Mouse (Mus musculus): Measurements from ENCODE around the gene Srsf2. TPM values are rescaled to one million over a fixed set of nuclear protein-coding genes. Genes with fewer than 3 reads are reported as not detected.
"Not testable (repeated sequence)": the region's sequence is repeated elsewhere in the genome, so short reads cannot be mapped to it uniquely, and the experiment has no call there.

The Srsf2 gene
- 556 and 567 TPM in 2 replicates for polyA plus RNA-seq (2014; fragmentation: Nextera tagmentation; extraction: Ambion mirVana)

GRCm38 (mm10) chr11:116852891-116853511 is at the start of gene Srsf2:
TSS of gene Srsf2 (minus strand) at chr11:116853094.
- no peaks in the 10 kb centered on the region for H3K27me3 ChIP-seq (ENCODE audit: control insufficient read depth, insufficient read depth, low read length)
- WGBS, result under 1% methylated on average over 66 of the region's 74 CpGs
- H3K4me3 ChIP-seq (replicated peaks; ENCODE audit: low read length), result peak within 1 kb of the TSS; percentile 99

GRCm38 (mm10) chr11:116902588-116902987 is 49.7 kb upstream of the Srsf2 start:
- DNase-seq (ENCODE audit: low spot score); H3K4me2 ChIP-seq (replicated peaks); H3K27ac ChIP-seq; H3K4me3 ChIP-seq (replicated peaks; ENCODE audit: low read length); H3K36me3 ChIP-seq (replicated peaks; ENCODE audit: control insufficient read depth, insufficient read depth); H3K9ac ChIP-seq; H3K9me3 ChIP-seq (ENCODE audit: control insufficient read depth, low read length); ATAC-seq (ENCODE audit: low FRiP score); H3K4me1 ChIP-seq (replicated peaks; ENCODE audit: control insufficient read depth, insufficient read depth, low read length): not testable (repeated sequence)
- WGBS, result 85% methylated on average over 10 of the region's 10 CpGs
- H3K27me3 ChIP-seq (ENCODE audit: control insufficient read depth, insufficient read depth, low read length), result peaks cover 22% of the 10 kb centered on the region

More at GRCm38 (mm10) chr11:116852891-116853511, at the start of gene Srsf2:
- DNase-seq (ENCODE audit: low spot score) (peak; percentile 98), ATAC-seq (ENCODE audit: low FRiP score) (peak; percentile 90)
- Histone ChIP-seq H3K4me2 (replicated peaks) (peak within 1 kb of the TSS; percentile 93), H3K9me3 (ENCODE audit: control insufficient read depth, low read length) (no peaks in the 10 kb centered on the region), H3K36me3 (replicated peaks; ENCODE audit: control insufficient read depth, insufficient read depth) (peaks cover 48% of the 10 kb centered on the region), H3K9ac (peak within 1 kb of the TSS; percentile 97), H3K27ac (peak within 1 kb of the TSS; percentile 96), H3K4me1 (replicated peaks; ENCODE audit: control insufficient read depth, insufficient read depth, low read length) (peaks cover 30% of the 10 kb centered on the region)

- H3K27ac ChIP-seq, result no peak overlapping the region
- no peaks in the 10 kb centered on the region for H3K36me3 ChIP-seq (replicated peaks; ENCODE audit: control insufficient read depth, insufficient read depth)
- H3K9ac ChIP-seq, result no peak overlapping the region
- no peak for DNase-seq (ENCODE audit: low spot score)
- H3K4me2 ChIP-seq (replicated peaks), result no peak overlapping the region
- peaks cover 5% of the 10 kb centered on the region; the same call in 1 of the 2 replicates for H3K27me3 ChIP-seq (ENCODE audit: control insufficient read depth, insufficient read depth, low read length)
- H3K4me1 ChIP-seq (replicated peaks; ENCODE audit: control insufficient read depth, insufficient read depth, low read length), result no peaks in the 10 kb centered on the region
- no peak for ATAC-seq (ENCODE audit: low FRiP score)
- no peaks in the 10 kb centered on the region for H3K9me3 ChIP-seq (ENCODE audit: control insufficient read depth, low read length)
- H3K4me3 ChIP-seq (replicated peaks; ENCODE audit: low read length), result no peak overlapping the region
- 89% methylated on average over 12 of the region's 12 CpGs for WGBS
Observed at GRCm38 (mm10) chr11:116899247-116899646, 46.4 kb upstream of the Srsf2 start.

- no peak for DNase-seq (ENCODE audit: low spot score)
Observed at GRCm38 (mm10) chr11:116895402-116895801, 42.5 kb upstream of the Srsf2 start.

GRCm38 (mm10) chr11:116893532-116894442 is 40.9 kb upstream of the Srsf2 start:
- H3K36me3 ChIP-seq (replicated peaks; ENCODE audit: control insufficient read depth, insufficient read depth), result no peaks in the 10 kb centered on the region
- H3K4me3 ChIP-seq (replicated peaks; ENCODE audit: low read length), result no peak overlapping the region
- 74% methylated on average over 19 of the region's 19 CpGs for WGBS
- DNase-seq (ENCODE audit: low spot score), result no peak
- no peak overlapping the region for H3K27ac ChIP-seq
- no peaks in the 10 kb centered on the region for H3K9me3 ChIP-seq (ENCODE audit: control insufficient read depth, low read length)
- no peak for ATAC-seq (ENCODE audit: low FRiP score)
- H3K4me1 ChIP-seq (replicated peaks; ENCODE audit: control insufficient read depth, insufficient read depth, low read length), result no peaks in the 10 kb centered on the region
- H3K9ac ChIP-seq, result no peak overlapping the region
- H3K4me2 ChIP-seq (replicated peaks), result no peak overlapping the region
- H3K27me3 ChIP-seq (ENCODE audit: control insufficient read depth, insufficient read depth, low read length), result no peaks in the 10 kb centered on the region

More at GRCm38 (mm10) chr11:116895402-116895801, 42.5 kb upstream of the Srsf2 start:
- no peak overlapping the region for H3K4me2 ChIP-seq (replicated peaks)
- H3K4me3 ChIP-seq (replicated peaks; ENCODE audit: low read length), result no peak overlapping the region
- no peak for ATAC-seq (ENCODE audit: low FRiP score)
- 36% methylated on average over 3 of the region's 3 CpGs for WGBS
- no peaks in the 10 kb centered on the region for H3K27me3 ChIP-seq (ENCODE audit: control insufficient read depth, insufficient read depth, low read length)
- H3K9me3 ChIP-seq (ENCODE audit: control insufficient read depth, low read length), result no peaks in the 10 kb centered on the region
- no peak overlapping the region for H3K27ac ChIP-seq
- H3K4me1 ChIP-seq (replicated peaks; ENCODE audit: control insufficient read depth, insufficient read depth, low read length), result no peaks in the 10 kb centered on the region
- H3K36me3 ChIP-seq (replicated peaks; ENCODE audit: control insufficient read depth, insufficient read depth), result no peaks in the 10 kb centered on the region
- H3K9ac ChIP-seq, result no peak overlapping the region

- no peak overlapping the region for H3K4me3 ChIP-seq (replicated peaks; ENCODE audit: low read length)
- H3K27me3 ChIP-seq (ENCODE audit: control insufficient read depth, insufficient read depth, low read length), result no peaks in the 10 kb centered on the region
- H3K9ac ChIP-seq, result no peak overlapping the region
- no peak for DNase-seq (ENCODE audit: low spot score)
- no peak overlapping the region for H3K4me2 ChIP-seq (replicated peaks)
- H3K36me3 ChIP-seq (replicated peaks; ENCODE audit: control insufficient read depth, insufficient read depth), result no peaks in the 10 kb centered on the region
- H3K27ac ChIP-seq, result no peak overlapping the region
- H3K4me1 ChIP-seq (replicated peaks; ENCODE audit: control insufficient read depth, insufficient read depth, low read length), result peaks cover 6% of the 10 kb centered on the region
- ATAC-seq (ENCODE audit: low FRiP score), result no peak
- no peaks in the 10 kb centered on the region for H3K9me3 ChIP-seq (ENCODE audit: control insufficient read depth, low read length)
- WGBS, result 66% methylated on average over 5 of the region's 5 CpGs
Observed at GRCm38 (mm10) chr11:116887136-116887535, 34.2 kb upstream of the Srsf2 start.

- peak; percentile 97 for DNase-seq (ENCODE audit: low spot score)
- Histone ChIP-seq H3K27ac (no peak overlapping the region), H3K9me3 (ENCODE audit: control insufficient read depth, low read length) (no peaks in the 10 kb centered on the region), H3K27me3 (ENCODE audit: control insufficient read depth, insufficient read depth, low read length) (no peaks in the 10 kb centered on the region), H3K9ac (0 out of 2 replicates have a peak overlapping the region, but pooled peaks have one; percentile 7), H3K4me3 (replicated peaks; ENCODE audit: low read length) (peak overlapping the region; percentile 13), H3K36me3 (replicated peaks; ENCODE audit: control insufficient read depth, insufficient read depth) (no peaks in the 10 kb centered on the region), H3K4me1 (replicated peaks; ENCODE audit: control insufficient read depth, insufficient read depth, low read length) (peaks cover 6% of the 10 kb centered on the region), H3K4me2 (replicated peaks) (peak overlapping the region; percentile 45)
- 4% methylated on average over 28 of the region's 28 CpGs for WGBS
- peak; percentile 57; the same call in 1 of the 2 replicates for ATAC-seq (ENCODE audit: low FRiP score)
Observed at GRCm38 (mm10) chr11:116885275-116886151, 32.6 kb upstream of the Srsf2 start.

- no peak overlapping the region for H3K4me3 ChIP-seq (replicated peaks; ENCODE audit: low read length)
- 89% methylated on average over 6 of the region's 6 CpGs for WGBS
- H3K27ac ChIP-seq, result no peak overlapping the region
- no peak overlapping the region for H3K4me2 ChIP-seq (replicated peaks)
- no peaks in the 10 kb centered on the region for H3K27me3 ChIP-seq (ENCODE audit: control insufficient read depth, insufficient read depth, low read length)
- no peaks in the 10 kb centered on the region for H3K9me3 ChIP-seq (ENCODE audit: control insufficient read depth, low read length)
- H3K9ac ChIP-seq, result no peak overlapping the region
- no peaks in the 10 kb centered on the region for H3K36me3 ChIP-seq (replicated peaks; ENCODE audit: control insufficient read depth, insufficient read depth)
- no peak for ATAC-seq (ENCODE audit: low FRiP score)
- DNase-seq (ENCODE audit: low spot score), result no peak
- H3K4me1 ChIP-seq (replicated peaks; ENCODE audit: control insufficient read depth, insufficient read depth, low read length), result peaks cover 6% of the 10 kb centered on the region
Observed at GRCm38 (mm10) chr11:116884061-116884460, 31.2 kb upstream of the Srsf2 start.
